Mouse (Mus musculus) layer of hippocampus, adult 2 months (tissue): ENCODE data around the gene Vmn1r23. TPM values are rescaled to one million over a fixed set of nuclear protein-coding genes. Genes with fewer than 3 reads are reported as not detected.
"Not testable (repeated sequence)": the region's sequence is repeated elsewhere in the genome, so short reads cannot be mapped to it uniquely, and the experiment has no call there.

Experiments used
- DNase-seq, 2 experiments: peaks; one replicate each; pipeline ENCODE4 v3.0.0; 2022; ENCODE audit warnings: low spot score in 2 of 2
- H3K27ac ChIP-seq: fragments of 200-600 bp; 2 replicates; pipeline ENCODE4 v1.8.1; 2022
- H3K4me3 ChIP-seq: fragments of 200-600 bp; 2 replicates; pipeline ENCODE4 v1.8.1; 2022; ENCODE audit warnings: mild to moderate bottlenecking
- CTCF ChIP-seq: fragments of 200-600 bp; conservative IDR thresholded peaks from 2 replicates; pipeline ENCODE4 v1.8.1; 2022; ENCODE audit warnings: antibody characterized with exemption, mild to moderate bottlenecking, moderate library complexity
- long read RNA-seq, 2 experiments: library from polyadenylated mRNA; stranded (forward); transcript quantifications; one replicate each; pipeline ENCODE4 v2.0.0; 2021; ENCODE audit warnings: borderline mapping rate in 2 of 2
- total RNA-seq, 2 experiments: library from RNA; stranded (reverse); gene quantifications; 2 replicates each; pipeline ENCODE4 v1.2.3; 2021

Vmn1r23 gene
- total RNA-seq = not detected
- long read RNA-seq, experiment 1 = 0 reads
- long read RNA-seq, experiment 2 = 0 reads

DNA sequence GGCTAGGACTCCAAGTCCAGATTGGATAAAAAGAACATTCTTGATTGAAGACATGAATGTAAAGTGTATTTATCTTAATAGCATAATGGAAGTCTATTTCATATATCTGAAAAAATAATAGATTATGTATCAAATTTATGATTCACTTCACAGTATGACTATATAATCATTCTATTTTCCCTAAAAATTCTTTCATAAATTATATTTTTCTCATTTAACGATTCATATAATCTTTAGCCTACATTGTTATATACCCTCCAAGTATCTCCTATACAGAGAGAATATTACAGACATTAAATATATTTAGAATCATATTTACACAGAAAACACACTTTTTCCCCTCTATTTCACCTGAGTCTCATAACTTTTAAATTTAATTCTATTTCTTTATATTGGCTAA, at the start of gene Vmn1r23:
Gene Vmn1r23, minus strand, starts transcription at position 101 of the 400 bp plus-strand sequence.
- TF ChIP-seq CTCF = no peak
- no peak within 1 kb of the TSS for H3K27ac ChIP-seq
- DNase-seq = no peak

DNA sequence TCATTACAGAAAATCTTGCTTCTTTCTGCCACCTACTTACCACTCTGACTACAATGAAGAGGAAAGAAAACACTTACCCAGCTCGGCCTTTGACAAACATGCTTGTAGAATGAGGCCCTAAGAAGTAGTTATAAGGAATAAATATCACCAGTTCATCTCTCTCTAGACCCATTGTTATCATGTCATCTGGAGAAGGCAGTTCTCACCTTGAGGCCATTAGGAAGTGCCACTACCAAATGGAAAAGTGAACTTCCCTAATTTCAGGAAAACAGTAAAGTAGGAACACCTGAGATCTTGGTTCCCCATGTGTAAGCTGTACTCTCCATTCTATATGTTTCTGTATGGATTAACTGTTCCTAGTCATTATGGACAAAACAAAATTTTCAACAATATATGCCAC, 34.8 kb upstream of the Vmn1r23 start, which contains the start of gene Vmn1r24:
Gene Vmn1r24, minus strand, starts transcription at position 101 of the 400 bp plus-strand sequence.
- not testable (repeated sequence) for H3K4me3 ChIP-seq, H3K27ac ChIP-seq, DNase-seq

More for the DNA sequence above, at the start of gene Vmn1r23:
- H3K4me3 ChIP-seq = no peak within 1 kb of the TSS

DNA sequence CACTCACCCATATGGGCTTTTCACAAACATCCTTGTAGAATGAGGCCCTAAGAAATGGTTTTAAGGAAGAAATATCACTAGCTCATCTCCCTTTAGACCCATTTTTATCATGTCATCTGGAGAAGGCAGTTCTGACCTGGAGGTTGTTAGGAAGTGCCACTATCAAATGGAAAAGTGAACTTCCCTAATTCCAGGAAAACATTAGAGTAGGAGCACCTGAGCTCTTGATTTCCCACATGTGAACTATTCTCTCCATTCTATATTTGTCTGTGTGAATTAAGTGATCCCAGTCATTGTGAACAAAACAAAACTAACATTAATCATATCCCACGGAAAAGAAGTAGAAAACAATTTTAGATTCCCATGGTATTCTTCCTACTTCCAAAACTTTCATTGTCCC, 18.7 kb downstream of the Vmn1r23 start, which contains the start of gene Vmn1r22:
Gene Vmn1r22, minus strand, starts transcription at position 101 of the 400 bp plus-strand sequence.
- no peak for DNase-seq
- H3K27ac ChIP-seq = no peak within 1 kb of the TSS
- no peak for TF ChIP-seq CTCF
- no peak within 1 kb of the TSS for H3K4me3 ChIP-seq

Other genes with a start within 250 kb of the Vmn1r23 start
- 1 to 10 TPM; 8.3 to 9.5 TPM for gene Pyurf, start 234.8 kb downstream of the Vmn1r23 start, total RNA-seq
- 10 to 100 TPM; 78.7 to 85.7 TPM for gene Lancl2, start 224.3 kb downstream of the Vmn1r23 start, total RNA-seq
- gene Vopp1, start 101.7 kb downstream of the Vmn1r23 start, total RNA-seq = 10 to 100 TPM; 65.9 to 70.5 TPM
- not detected for gene Vmn1r21, start 76.5 kb downstream of the Vmn1r23 start, total RNA-seq
- not detected for gene Vmn1r22, start 18.8 kb downstream of the Vmn1r23 start, total RNA-seq
- gene Vmn1r24, start 34.7 kb upstream of the Vmn1r23 start, total RNA-seq = not detected
- not detected for gene Vmn1r25, start 54.0 kb upstream of the Vmn1r23 start, total RNA-seq
- not detected for gene Vmn1r26, start 88.3 kb upstream of the Vmn1r23 start, total RNA-seq